Mouse (Mus musculus) erythroid progenitor cell, adult 5-6 weeks (primary cell): ENCODE data around the gene H2afy. TPM values are rescaled to one million over a fixed set of nuclear protein-coding genes. Genes with fewer than 3 reads are reported as not detected.

Source experiments
- ATAC-seq: replicated peaks from 2 replicates; pipeline ENCODE4 v1.8.0; 2016; ENCODE audit warnings: moderate number of reproducible peaks, mild to moderate bottlenecking, moderate TSS enrichment, inconsistent platforms; ENCODE audit not compliant: poor library complexity, low FRiP score, severe bottlenecking
- total RNA-seq, 2 experiments: library from RNA; stranded (forward) in 1 of 2; stranded (reverse) in 1 of 2; fragments of 150-400 nt in 1 of 2; fragments of 186-747, 209-891 nt in 1 of 2; gene quantifications; 2 replicates each; pipeline versions ENCODE4 v1.2.3 to v1.2.4; 2015 to 2017; ENCODE audit warnings: low replicate concordance in 2 of 2

Gene H2afy
- total RNA-seq (2015; ENCODE audit: low replicate concordance) (63.4 and 72.5 TPM in 2 replicates), total RNA-seq (2017; ENCODE audit: low replicate concordance) (62.3 and 78.6 TPM in 2 replicates)

GRCm38 (mm10) chr13:56136200-56136599 lies at the start of gene H2afy:
Gene H2afy (minus strand): TSS chr13:56136361.
- ATAC-seq = no peak

GRCm38 (mm10) chr13:56183687-56184086 lies 47.5 kb upstream of the H2afy start:
- no peak for ATAC-seq

DNA sequence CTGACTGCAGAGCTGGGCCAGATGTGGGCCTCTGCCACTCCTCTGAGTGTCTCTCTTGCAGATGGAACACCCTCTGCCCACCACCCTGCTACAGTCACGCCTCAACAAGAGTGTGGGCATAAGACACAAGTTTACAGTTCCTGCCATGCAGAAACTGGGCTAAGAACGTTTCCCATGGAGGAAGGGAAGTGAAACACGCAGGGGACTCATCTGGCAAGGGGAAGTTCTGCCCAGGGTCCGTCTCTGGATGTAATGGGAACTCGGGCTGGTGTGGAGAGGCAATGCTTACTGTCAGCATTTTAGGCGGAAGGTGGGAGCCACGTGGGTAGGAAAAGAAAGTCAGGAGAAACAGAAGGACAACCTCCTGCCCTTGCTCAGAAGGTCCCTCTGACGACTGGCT lies 45.3 kb upstream of the H2afy start:
- ATAC-seq = no peak

DNA sequence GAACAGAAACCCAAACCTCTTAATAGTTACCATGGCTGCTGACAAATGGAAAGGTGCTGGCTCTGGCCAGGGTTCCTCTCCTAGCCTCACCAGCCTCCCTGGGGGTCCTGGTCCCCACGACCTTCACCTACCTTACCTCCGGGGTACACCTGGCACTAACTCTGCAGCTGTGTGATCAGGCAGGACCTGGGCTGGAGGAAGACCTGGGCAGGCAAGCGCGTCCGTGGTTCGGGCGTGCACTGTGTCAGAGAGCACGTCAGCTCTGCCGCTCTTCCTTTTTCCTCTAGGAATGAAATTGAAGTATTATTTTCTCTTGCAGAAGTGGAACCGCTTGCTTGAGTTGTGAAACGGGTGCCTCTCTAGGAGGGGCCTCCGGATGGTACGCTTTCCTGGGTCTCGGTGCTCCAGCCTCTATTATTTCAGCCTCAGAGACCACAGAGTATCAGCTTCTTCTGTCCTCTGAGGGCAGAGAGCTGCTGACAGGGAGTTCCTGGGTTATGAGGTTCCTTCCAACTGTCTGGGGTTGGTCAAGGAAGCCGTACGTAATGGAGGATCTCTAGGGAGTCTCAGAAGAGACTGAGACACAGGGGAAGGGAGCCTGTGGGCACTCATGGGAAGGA lies 42.4 kb upstream of the H2afy start, which contains the start of gene Tifab:
Tifab (minus strand) TSS at position 470 of the 620 bp plus-strand sequence.
- ATAC-seq = no peak

DNA sequence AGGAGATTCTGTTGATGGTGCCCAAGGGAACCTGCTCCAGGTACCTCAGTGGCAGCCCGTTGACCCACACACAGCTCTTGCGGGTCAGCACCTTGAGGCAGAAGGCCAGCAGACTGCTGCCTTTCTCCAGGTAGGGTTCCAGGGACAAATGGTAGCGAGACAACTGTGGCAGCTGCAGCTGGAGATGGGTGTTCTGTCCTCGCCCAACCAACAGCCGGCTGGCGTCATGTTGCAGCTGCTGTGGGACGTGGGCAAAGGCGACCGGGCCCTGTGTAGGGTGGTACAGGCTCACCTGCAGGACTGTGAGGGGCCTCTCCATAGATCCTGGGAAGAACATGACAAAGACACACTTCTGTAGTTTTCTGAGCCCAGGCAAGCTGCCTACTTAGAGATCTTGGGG lies 40.1 kb upstream of the H2afy start:
- ATAC-seq = no peak

GRCm38 (mm10) chr13:56175848-56176247 lies 39.7 kb upstream of the H2afy start:
- ATAC-seq = no peak

DNA sequence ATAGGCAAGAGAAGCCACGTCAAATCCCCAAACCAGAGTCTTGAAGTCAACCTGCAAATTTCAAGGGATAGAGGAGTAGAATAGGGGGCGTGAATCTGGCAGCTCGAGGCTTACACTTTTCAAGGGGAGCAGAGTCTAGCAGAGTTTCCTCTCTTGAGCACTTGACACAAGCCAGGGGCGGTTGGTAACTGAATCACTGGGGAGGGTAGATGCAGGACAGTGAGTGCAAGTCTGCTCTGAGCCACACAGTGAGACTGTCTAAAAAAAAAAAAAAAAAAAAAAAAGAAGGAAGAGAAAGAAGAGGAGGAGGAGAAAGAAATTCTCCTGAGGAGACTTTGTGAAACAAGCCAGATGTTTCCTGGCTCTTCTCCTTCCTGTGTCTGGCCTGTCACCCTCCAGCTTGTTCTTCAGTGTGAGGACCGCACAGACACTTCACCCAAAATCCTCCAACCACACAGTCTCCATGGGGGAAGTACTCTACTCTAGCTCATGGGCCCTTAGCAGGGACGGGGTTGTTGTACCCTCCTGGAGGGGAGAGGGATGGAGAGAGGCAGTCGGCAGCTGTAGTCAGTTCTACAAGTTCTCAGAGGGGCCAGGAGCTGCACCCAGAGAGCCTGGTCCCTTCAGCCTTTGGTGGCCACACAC lies 36.9 kb upstream of the H2afy start:
- no peak for ATAC-seq

GRCm38 (mm10) chr13:56172106-56172505 lies 35.9 kb upstream of the H2afy start:
- ATAC-seq = no peak

DNA sequence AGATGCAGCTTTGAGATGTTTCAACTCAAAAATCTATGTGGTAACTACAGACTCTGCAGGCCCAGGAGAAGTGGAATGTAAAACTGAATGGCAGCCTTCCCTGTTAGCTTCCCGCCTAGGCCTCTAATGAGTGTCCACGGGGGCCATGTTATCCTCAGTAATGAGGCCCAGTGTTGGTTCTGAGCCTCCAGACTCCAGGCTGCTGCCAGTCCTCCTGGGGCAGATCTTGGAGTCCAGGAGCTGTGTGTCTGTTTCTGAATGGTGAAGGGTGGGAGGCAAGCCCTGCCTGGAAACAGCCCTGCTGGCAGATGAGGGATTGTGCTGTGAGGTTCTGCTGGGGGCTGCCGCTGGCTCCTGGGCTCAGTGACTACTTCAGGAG lies 32.2 kb upstream of the H2afy start:
- no peak for ATAC-seq

DNA sequence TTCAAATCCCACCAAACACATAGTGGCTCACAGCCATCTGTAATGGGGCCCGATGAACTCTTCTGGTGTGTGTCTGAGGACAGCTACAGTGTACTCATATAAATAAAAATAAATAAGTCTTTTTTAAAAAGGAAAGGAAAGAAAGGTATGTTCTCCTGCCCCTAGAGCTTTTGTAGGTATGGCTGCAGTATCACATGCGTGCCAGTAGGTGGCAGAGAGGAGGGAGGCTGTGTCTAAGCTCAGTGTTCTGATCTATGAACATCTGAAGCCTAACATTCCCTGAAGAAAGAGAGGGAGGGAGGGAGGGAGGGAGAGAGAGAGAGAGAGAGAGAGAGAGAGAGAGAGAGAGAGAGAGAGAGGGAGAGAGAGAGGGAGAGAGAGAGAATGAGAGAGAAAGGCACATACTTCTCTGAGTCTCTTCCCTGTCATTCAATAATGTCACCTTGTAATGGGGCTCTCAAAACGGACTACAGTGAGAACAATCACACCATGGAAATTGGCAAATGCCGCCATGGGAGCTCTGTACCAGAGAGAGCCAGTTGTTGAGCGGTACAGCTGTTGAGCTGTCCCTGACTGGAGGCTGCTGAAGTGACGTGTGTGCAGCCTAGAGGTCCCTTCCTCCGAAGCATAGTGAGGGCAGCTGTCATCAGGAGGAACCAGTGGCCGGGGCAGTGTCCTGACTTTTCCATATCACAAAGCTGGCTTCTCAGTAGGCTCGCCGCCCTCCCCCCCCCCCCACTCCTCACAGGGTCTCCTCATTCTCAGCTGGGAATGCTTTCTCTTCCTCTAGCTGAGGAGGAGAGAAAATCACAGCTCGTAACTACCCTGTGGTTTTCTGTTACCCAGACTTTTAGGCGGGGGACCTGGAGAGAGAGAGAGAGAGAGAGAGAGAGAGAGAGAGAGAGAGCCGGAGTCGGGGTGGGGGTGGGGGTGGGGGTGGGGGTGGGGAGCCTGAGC lies 31.6 kb upstream of the H2afy start:
- ATAC-seq = no peak

DNA sequence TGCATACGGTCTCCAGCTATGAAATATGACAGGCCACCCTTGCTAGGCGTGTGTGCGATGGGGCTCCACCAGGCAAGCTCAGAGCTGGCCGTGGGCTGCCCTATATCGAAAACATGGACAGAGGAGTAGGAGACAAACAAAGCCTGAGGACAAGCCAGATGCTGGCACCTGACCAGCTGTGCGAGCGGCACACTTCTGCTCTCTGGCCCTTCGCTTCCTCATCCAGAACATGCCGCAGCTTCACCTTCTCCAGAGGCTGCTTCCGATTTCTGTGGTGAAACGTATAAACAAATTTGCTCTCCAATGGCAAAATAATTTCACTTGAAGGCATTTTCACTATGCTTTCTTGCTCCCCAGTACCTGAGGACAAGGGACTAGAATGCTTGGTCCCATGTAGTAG lies 29.4 kb upstream of the H2afy start:
- ATAC-seq = no peak

GRCm38 (mm10) chr13:56164372-56164771 lies 28.2 kb upstream of the H2afy start:
- no peak for ATAC-seq

GRCm38 (mm10) chr13:56163751-56164150 lies 27.6 kb upstream of the H2afy start:
- no peak for ATAC-seq

DNA sequence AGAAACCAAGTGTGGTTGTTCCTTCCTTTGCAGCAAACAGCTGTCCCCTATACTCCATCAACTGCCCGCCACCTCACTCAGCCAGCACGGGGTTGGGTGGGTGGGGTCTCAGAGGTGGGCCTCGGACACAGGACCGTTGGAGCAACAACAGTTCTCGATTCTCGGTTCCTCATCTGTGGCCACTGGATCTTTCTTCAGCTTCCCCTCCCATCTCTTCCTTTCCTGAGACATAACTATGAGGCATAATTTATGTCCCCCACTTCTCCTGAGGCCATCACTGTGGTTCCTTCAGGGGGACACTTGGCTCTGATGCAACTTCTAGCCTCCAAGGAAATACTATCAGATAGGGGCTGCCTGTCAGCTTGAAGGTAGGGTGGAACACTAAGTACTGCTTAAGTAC lies 26.7 kb upstream of the H2afy start:
- no peak for ATAC-seq

DNA sequence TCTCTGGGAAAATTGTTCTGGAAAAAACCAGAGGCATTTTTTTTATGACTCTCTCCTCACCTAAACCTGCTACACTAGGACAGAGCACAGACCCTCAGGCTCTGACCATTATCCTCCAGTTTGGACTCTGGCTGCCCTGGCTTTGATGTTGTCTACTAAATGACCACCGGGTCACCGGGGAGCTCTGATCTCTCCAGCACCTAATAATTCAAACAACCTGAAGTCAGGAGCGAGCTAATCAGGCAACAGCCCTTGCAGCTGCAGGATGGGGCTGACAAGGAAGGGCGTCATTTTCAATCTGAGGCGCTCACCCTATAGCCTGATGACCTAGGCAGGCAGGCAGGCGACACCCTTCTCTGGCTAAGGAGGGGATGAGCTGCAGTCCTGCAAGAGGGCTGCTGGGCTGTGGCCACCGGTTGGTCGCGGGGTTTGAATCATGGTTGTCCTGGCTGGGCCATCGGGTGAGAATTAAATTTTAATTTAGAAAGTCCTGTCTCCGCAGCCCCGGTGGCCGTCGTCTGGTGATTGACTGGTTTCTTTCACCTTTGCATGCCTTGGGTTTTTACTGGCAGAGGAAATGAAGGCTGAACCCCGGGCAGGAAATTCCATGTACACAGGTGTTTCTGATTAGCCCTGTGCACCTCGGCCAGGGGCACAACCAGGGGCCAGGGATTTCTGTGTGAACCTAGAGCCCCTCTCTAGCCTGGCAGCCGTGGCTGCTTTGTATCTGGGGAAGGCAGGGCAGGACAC lies 23.6 kb upstream of the H2afy start:
- ATAC-seq = no peak

DNA sequence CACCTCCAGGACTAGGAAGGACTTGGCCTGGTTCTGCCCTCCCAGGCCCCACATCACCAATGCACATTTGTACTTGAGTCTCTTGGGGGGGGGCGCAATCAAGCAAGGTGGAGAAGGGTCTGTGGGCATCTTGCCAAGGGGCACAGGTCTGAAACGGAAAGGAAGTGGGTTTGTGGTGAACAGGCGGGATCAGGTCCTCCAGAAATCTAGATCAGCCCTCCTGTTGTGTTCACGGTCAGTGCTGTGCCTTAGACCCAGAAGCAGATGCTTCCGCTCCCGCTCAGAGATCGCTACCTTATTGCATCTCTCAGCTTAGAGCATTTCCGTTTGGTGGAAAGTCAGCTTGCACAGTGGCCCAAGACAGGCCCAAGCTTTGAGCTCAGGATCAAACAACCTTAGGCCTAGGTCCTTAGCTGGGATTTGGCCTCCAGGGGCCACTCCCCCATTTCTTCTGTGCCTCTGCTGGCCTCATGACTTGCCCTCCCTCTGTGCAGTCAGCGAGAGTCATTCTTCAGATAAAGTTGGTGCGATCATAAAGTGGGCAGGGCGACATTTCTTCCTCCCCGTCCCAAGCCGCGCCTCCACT lies 22.9 kb upstream of the H2afy start:
- ATAC-seq = no peak

DNA sequence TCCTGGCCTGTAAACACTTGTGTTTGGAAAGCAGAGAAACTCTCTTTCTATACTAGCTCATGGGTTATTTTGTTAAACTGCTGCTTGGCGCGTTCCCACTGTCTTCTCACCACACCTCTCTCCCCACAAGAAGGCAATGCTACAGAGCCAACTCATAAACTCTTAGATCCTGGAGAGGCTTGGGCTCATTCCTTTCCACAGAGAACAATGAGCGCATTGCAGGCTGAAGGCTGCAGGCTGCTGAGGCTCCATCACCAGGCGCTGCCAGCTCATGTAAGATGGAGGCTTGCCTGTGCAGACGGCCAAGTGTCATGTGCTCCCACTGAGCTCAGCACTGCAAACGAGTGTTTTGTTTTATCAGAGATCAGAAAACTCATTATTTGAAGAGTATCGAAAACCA lies 19.5 kb upstream of the H2afy start:
- no peak for ATAC-seq

GRCm38 (mm10) chr13:56155048-56155447 lies 18.9 kb upstream of the H2afy start:
- ATAC-seq = no peak

DNA sequence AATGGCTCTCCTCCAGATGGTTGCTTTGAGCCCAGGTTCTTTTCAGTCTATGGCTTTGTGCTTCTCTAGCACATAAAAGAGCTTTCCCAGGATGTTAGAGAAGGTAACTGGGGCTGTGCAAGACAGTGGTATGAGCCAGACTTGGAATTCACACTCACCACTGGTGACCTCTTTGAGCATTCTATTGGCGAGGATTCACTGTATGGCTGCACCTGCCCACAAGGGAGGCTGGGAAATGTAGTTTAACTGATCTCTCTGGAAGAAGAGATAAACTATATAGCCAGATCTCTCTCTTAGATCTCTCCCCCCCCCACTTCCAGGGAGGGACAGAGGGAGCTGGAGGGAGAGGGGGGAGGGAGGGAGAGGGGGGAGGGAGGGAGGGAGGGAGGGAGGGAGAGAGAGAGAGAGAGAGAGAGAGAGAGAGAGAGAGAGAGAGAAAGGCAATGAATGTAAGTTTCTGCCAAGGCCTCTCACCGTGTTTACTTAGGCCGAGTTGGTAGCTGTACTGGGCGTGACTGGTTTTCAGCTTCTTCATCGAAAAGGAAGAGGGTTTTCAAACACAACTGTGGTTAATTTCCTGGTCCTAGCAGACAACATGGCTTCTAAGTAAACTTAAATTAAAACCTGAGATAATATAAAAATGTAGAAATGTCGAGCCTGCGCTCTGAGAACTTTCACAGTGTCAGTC lies 16.8 kb upstream of the H2afy start:
- no peak for ATAC-seq
